Mouse (Mus musculus) liver, embryonic 16.5 days (tissue): ENCODE data around the gene Tmem259. TPM values are rescaled to one million over a fixed set of nuclear protein-coding genes. Genes with fewer than 3 reads are reported as not detected.
A peak's percentile ranks its signal among the peaks of the same experiment; 100 is the strongest.

ENCODE experiments used
- ATAC-seq: fragments of 200-750 bp; cut with Nextera tagmentation; 2 replicates; pipeline ENCODE4 v1.8.0; 2017; ENCODE audit warnings: low read depth, mild to moderate bottlenecking, moderate number of reproducible peaks, moderate library complexity
- H3K27ac ChIP-seq: fragments of 300-500 bp; sonication (generic); 2 replicates; pipeline ENCODE4 v1.5.1; 2014; ENCODE audit warnings: mild to moderate bottlenecking, low read length
- H3K27me3 ChIP-seq: fragments of 300-500 bp; sonication (generic); 2 replicates; pipeline ENCODE4 v1.6.1; 2014; ENCODE audit warnings: low read depth, low read length, mixed read lengths; ENCODE audit not compliant: control insufficient read depth, insufficient read depth
- H3K36me3 ChIP-seq: fragments of 300-500 bp; sonication (generic); 2 replicates; pipeline ENCODE4 v1.6.1; 2014; ENCODE audit warnings: mild to moderate bottlenecking; ENCODE audit not compliant: control insufficient read depth, insufficient read depth
- H3K4me1 ChIP-seq: fragments of 300-500 bp; sonication (generic); 2 replicates; pipeline ENCODE4 v1.6.1; 2014; ENCODE audit warnings: low read depth, low read length, mixed read lengths; ENCODE audit not compliant: control insufficient read depth
- H3K4me2 ChIP-seq: fragments of 300-500 bp; sonication (generic); 2 replicates; pipeline ENCODE4 v1.6.1; 2014; ENCODE audit warnings: low read depth, low read length, mixed read lengths
- H3K4me3 ChIP-seq: fragments of 300-500 bp; sonication (generic); 2 replicates; pipeline ENCODE4 v1.5.1; 2014; ENCODE audit warnings: low read depth, mild to moderate bottlenecking, low read length
- H3K9ac ChIP-seq: fragments of 300-500 bp; sonication (generic); 2 replicates; pipeline ENCODE4 v1.6.1; 2014; ENCODE audit warnings: low read depth, low read length
- H3K9me3 ChIP-seq: fragments of 300-500 bp; sonication (generic); replicated peaks from 2 replicates; pipeline ENCODE4 v1.6.1; 2016; ENCODE audit warnings: low read length; ENCODE audit not compliant: control insufficient read depth
- WGBS: fragments of 180-500 bp; shearing (Covaris S2); extraction: QIAGEN DNeasy Blood & Tissue Kit; methylation state at CpG from one replicate; pipeline ENCODE4 v1.1.7; 2014; ENCODE audit not compliant: insufficient replicate concordance; 5-methylcytosine and 5-hydroxymethylcytosine counted together
- polyA plus RNA-seq: library from polyadenylated mRNA; unstranded; fragments of >200 nt; fragmentation: Nextera tagmentation; extraction: Ambion mirVana; gene quantifications from 2 replicates; pipeline ENCODE4 v1.2.1, GENCODE M21; 2015

The Tmem259 gene
- 3.0 and 4.8 TPM in 2 replicates for polyA plus RNA-seq

GRCm38 (mm10) chr10:79984195-79984816 lies at the start of gene Tmem259:
Gene Tmem259 (minus strand): TSS chr10:79984330.
- Histone ChIP-seq H3K4me3 (peak within 1 kb of the TSS; percentile 87), H3K4me1 (peaks cover 51% of the 10 kb centered on the region), H3K9me3 (no peaks in the 10 kb centered on the region), H3K27ac (peak within 1 kb of the TSS; percentile 99), H3K9ac (peak within 1 kb of the TSS; percentile 92), H3K36me3 (no peaks in the 10 kb centered on the region), H3K4me2 (peak within 1 kb of the TSS; percentile 96), H3K27me3 (peaks cover 20% of the 10 kb centered on the region)
- ATAC-seq, result peak; percentile 67
- 0% methylated on average over 37 of the region's 49 CpGs for WGBS

- no peak overlapping the region for H3K4me3 ChIP-seq
- no peaks in the 10 kb centered on the region for H3K9me3 ChIP-seq
- peak overlapping the region; percentile 65 for H3K27ac ChIP-seq
- no peak overlapping the region for H3K9ac ChIP-seq
- no peak overlapping the region for H3K4me2 ChIP-seq
- peaks cover 26% of the 10 kb centered on the region for H3K4me1 ChIP-seq
- no peaks in the 10 kb centered on the region for H3K27me3 ChIP-seq
- ATAC-seq, result peak; percentile 56
- peaks cover 22% of the 10 kb centered on the region for H3K36me3 ChIP-seq
- WGBS, result 13% methylated on average over 5 of the region's 5 CpGs
These were observed 48.8 kb upstream of the Tmem259 start for GRCm38 (mm10) chr10:80032799-80033480.

- WGBS, result 77% methylated on average over 17 of the region's 17 CpGs
- Histone ChIP-seq H3K27ac (no peak overlapping the region), H3K4me3 (no peak overlapping the region), H3K36me3 (peaks cover 14% of the 10 kb centered on the region), H3K27me3 (no peaks in the 10 kb centered on the region), H3K4me1 (peaks cover 33% of the 10 kb centered on the region), H3K9ac (no peak overlapping the region), H3K4me2 (no peak overlapping the region), H3K9me3 (no peaks in the 10 kb centered on the region)
- no peak for ATAC-seq
These were observed 46.6 kb upstream of the Tmem259 start for GRCm38 (mm10) chr10:80030736-80031135.

- H3K9me3 ChIP-seq, result no peaks in the 10 kb centered on the region
- WGBS, result 71% methylated on average over 9 of the region's 9 CpGs
- peaks cover 35% of the 10 kb centered on the region for H3K4me1 ChIP-seq
- H3K4me2 ChIP-seq, result no peak overlapping the region
- H3K9ac ChIP-seq, result no peak overlapping the region
- ATAC-seq, result no peak
- H3K27me3 ChIP-seq, result no peaks in the 10 kb centered on the region
- H3K36me3 ChIP-seq, result peaks cover 8% of the 10 kb centered on the region
- no peak overlapping the region for H3K27ac ChIP-seq
- H3K4me3 ChIP-seq, result no peak overlapping the region
These were observed 46.1 kb upstream of the Tmem259 start for GRCm38 (mm10) chr10:80030191-80030590.

GRCm38 (mm10) chr10:80028521-80028846 lies 44.4 kb upstream of the Tmem259 start:
- H3K9ac ChIP-seq, result no peak overlapping the region
- H3K9me3 ChIP-seq, result no peaks in the 10 kb centered on the region
- H3K4me2 ChIP-seq, result no peak overlapping the region
- H3K27me3 ChIP-seq, result no peaks in the 10 kb centered on the region
- 81% methylated on average over 13 of the region's 13 CpGs for WGBS
- no peak overlapping the region for H3K4me3 ChIP-seq
- peaks cover 8% of the 10 kb centered on the region; the same call in 1 of the 2 replicates for H3K36me3 ChIP-seq
- no peak for ATAC-seq
- no peak overlapping the region for H3K27ac ChIP-seq
- peaks cover 42% of the 10 kb centered on the region for H3K4me1 ChIP-seq

- H3K27ac ChIP-seq, result no peak overlapping the region
- H3K9me3 ChIP-seq, result no peaks in the 10 kb centered on the region
- 60% methylated on average over 20 of the region's 20 CpGs for WGBS
- no peaks in the 10 kb centered on the region for H3K27me3 ChIP-seq
- H3K4me2 ChIP-seq, result no peak overlapping the region
- H3K4me3 ChIP-seq, result no peak overlapping the region
- peaks cover 36% of the 10 kb centered on the region for H3K4me1 ChIP-seq
- H3K36me3 ChIP-seq, result peaks cover 8% of the 10 kb centered on the region; the same call in 1 of the 2 replicates
- peak; percentile 22; the same call in 1 of the 2 replicates for ATAC-seq
- no peak overlapping the region for H3K9ac ChIP-seq
These were observed 43.8 kb upstream of the Tmem259 start for GRCm38 (mm10) chr10:80027681-80028520.

- ATAC-seq, result 0 out of 2 replicates have a peak, but pooled peaks have one; percentile 15
- Histone ChIP-seq H3K27me3 (no peaks in the 10 kb centered on the region), H3K4me3 (no peak overlapping the region), H3K4me1 (peaks cover 31% of the 10 kb centered on the region), H3K27ac (no peak overlapping the region), H3K9me3 (no peaks in the 10 kb centered on the region), H3K4me2 (no peak overlapping the region), H3K9ac (no peak overlapping the region), H3K36me3 (peaks cover 11% of the 10 kb centered on the region; the same call in 1 of the 2 replicates)
- WGBS, result 57% methylated on average over 12 of the region's 12 CpGs
These were observed 41.8 kb upstream of the Tmem259 start for GRCm38 (mm10) chr10:80025889-80026288.

GRCm38 (mm10) chr10:80025463-80025862 lies 41.3 kb upstream of the Tmem259 start:
- Histone ChIP-seq H3K4me2 (no peak overlapping the region), H3K36me3 (peaks cover 11% of the 10 kb centered on the region; the same call in 1 of the 2 replicates), H3K9me3 (no peaks in the 10 kb centered on the region), H3K4me1 (peaks cover 31% of the 10 kb centered on the region), H3K4me3 (no peak overlapping the region), H3K9ac (no peak overlapping the region), H3K27ac (no peak overlapping the region), H3K27me3 (no peaks in the 10 kb centered on the region)
- 74% methylated on average over 10 of the region's 10 CpGs for WGBS
- no peak for ATAC-seq
